Mouse (Mus musculus): ENCODE results near the gene Smc4. TPM values are rescaled to one million over a fixed set of nuclear protein-coding genes. Genes with fewer than 3 reads are reported as not detected.

Gene Smc4
- polyA plus RNA-seq, 1 experiment from 2014 or later: 22.1 TPM

- H3K36me3 ChIP-seq (ENCODE audit: control insufficient read depth, insufficient read depth, low read length): no peaks in the 10 kb centered on the region
- H3K9ac ChIP-seq (replicated peaks; ENCODE audit: low read depth, low read length): no peak overlapping the region
- WGBS: 93% methylated on average over 7 of the region's 7 CpGs
- H3K4me1 ChIP-seq (ENCODE audit: control insufficient read depth, insufficient read depth, low read length): no peaks in the 10 kb centered on the region
- H3K27ac ChIP-seq (ENCODE audit: low read depth, low read length): no peak overlapping the region
- no peaks in the 10 kb centered on the region for H3K27me3 ChIP-seq (ENCODE audit: control insufficient read depth, insufficient read depth, low read length)
- no peak overlapping the region for H3K4me2 ChIP-seq (ENCODE audit: low read depth, low read length)
- no peaks in the 10 kb centered on the region for H3K9me3 ChIP-seq (ENCODE audit: control insufficient read depth, low read length)
- no peak overlapping the region for H3K4me3 ChIP-seq (ENCODE audit: low read depth, low read length)
- ATAC-seq (ENCODE audit: low read depth): no peak
These were observed 50.4 kb downstream of the Smc4 start for GRCm38 (mm10) chr3:69054760-69055432.

- H3K9me3 ChIP-seq (ENCODE audit: control insufficient read depth, low read length): no peaks in the 10 kb centered on the region
- H3K36me3 ChIP-seq (ENCODE audit: control insufficient read depth, insufficient read depth, low read length): no peaks in the 10 kb centered on the region
- H3K4me1 ChIP-seq (ENCODE audit: control insufficient read depth, insufficient read depth, low read length): no peaks in the 10 kb centered on the region
- ATAC-seq (ENCODE audit: low read depth): no peak
- 89% methylated on average over 3 of the region's 3 CpGs for whole genome bisulfite sequencing
- no peak overlapping the region for H3K27ac ChIP-seq (ENCODE audit: low read depth, low read length)
- H3K27me3 ChIP-seq (ENCODE audit: control insufficient read depth, insufficient read depth, low read length): no peaks in the 10 kb centered on the region
- H3K4me2 ChIP-seq (ENCODE audit: low read depth, low read length): no peak overlapping the region
- no peak overlapping the region for H3K4me3 ChIP-seq (ENCODE audit: low read depth, low read length)
- H3K9ac ChIP-seq (replicated peaks; ENCODE audit: low read depth, low read length): no peak overlapping the region
These were observed 51.3 kb downstream of the Smc4 start for GRCm38 (mm10) chr3:69055871-69056270.

DNA sequence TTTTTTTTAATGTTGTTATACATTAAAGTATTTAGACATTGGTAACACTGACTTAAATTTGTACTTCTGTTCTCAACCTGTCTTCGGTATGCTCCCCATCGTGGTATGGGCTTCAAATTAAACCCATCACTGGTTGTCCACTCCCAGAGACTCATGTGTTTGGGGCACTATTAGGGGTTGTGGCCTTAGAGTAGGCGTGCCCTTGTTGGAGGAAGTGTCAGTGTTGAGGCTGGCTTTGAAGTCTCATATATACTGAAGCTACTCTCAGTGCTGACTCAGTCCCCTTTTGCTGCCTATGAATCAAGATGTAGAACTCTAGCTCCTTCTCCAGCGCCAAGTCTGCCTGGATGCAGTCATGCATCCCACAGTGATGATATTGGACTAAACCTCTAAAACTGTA is 56.1 kb downstream of the Smc4 start:
- Histone ChIP-seq H3K4me1 (ENCODE audit: control insufficient read depth, insufficient read depth, low read length) (no peaks in the 10 kb centered on the region), H3K27ac (ENCODE audit: low read depth, low read length) (no peak overlapping the region), H3K4me2 (ENCODE audit: low read depth, low read length) (no peak overlapping the region), H3K4me3 (ENCODE audit: low read depth, low read length) (no peak overlapping the region), H3K36me3 (ENCODE audit: control insufficient read depth, insufficient read depth, low read length) (no peaks in the 10 kb centered on the region), H3K27me3 (ENCODE audit: control insufficient read depth, insufficient read depth, low read length) (no peaks in the 10 kb centered on the region), H3K9ac (replicated peaks; ENCODE audit: low read depth, low read length) (no peak overlapping the region), H3K9me3 (ENCODE audit: control insufficient read depth, low read length) (no peaks in the 10 kb centered on the region)
- ATAC-seq (ENCODE audit: low read depth): no peak
- 97% methylated on average over 4 of the region's 4 CpGs for WGBS

GRCm38 (mm10) chr3:69062764-69063163 is 58.2 kb downstream of the Smc4 start:
- Histone ChIP-seq H3K36me3 (ENCODE audit: control insufficient read depth, insufficient read depth, low read length) (no peaks in the 10 kb centered on the region), H3K27ac (ENCODE audit: low read depth, low read length) (no peak overlapping the region), H3K4me2 (ENCODE audit: low read depth, low read length) (no peak overlapping the region), H3K9me3 (ENCODE audit: control insufficient read depth, low read length) (no peaks in the 10 kb centered on the region), H3K27me3 (ENCODE audit: control insufficient read depth, insufficient read depth, low read length) (no peaks in the 10 kb centered on the region), H3K4me1 (ENCODE audit: control insufficient read depth, insufficient read depth, low read length) (no peaks in the 10 kb centered on the region), H3K9ac (replicated peaks; ENCODE audit: low read depth, low read length) (no peak overlapping the region), H3K4me3 (ENCODE audit: low read depth, low read length) (no peak overlapping the region)
- 89% methylated on average over 1 of the region's 1 CpGs for WGBS
- ATAC-seq (ENCODE audit: low read depth): no peak

GRCm38 (mm10) chr3:69064005-69064404 is 59.5 kb downstream of the Smc4 start:
- Histone ChIP-seq H3K4me2 (ENCODE audit: low read depth, low read length) (no peak overlapping the region), H3K9me3 (ENCODE audit: control insufficient read depth, low read length) (no peaks in the 10 kb centered on the region), H3K36me3 (ENCODE audit: control insufficient read depth, insufficient read depth, low read length) (no peaks in the 10 kb centered on the region), H3K4me1 (ENCODE audit: control insufficient read depth, insufficient read depth, low read length) (no peaks in the 10 kb centered on the region), H3K9ac (replicated peaks; ENCODE audit: low read depth, low read length) (no peak overlapping the region), H3K27me3 (ENCODE audit: control insufficient read depth, insufficient read depth, low read length) (no peaks in the 10 kb centered on the region), H3K27ac (ENCODE audit: low read depth, low read length) (no peak overlapping the region), H3K4me3 (ENCODE audit: low read depth, low read length) (no peak overlapping the region)
- ATAC-seq (ENCODE audit: low read depth): no peak
- 64% methylated on average over 1 of the region's 1 CpGs for WGBS

MicroRNAs encoded within 50 kb of the gene (microRNA counts, 519-probe panel; counts per million panel counts)
- 5,862 counts per million, percentile 85 among the panel's probes with 10 or more counts for microRNA mmu-miR-15b

Small RNA genes within 50 kb of the gene (microRNA-seq; reads per million reads assigned to microRNA genes)
- 942 reads per million, percentile 77 among the genes with 10 or more reads in this experiment for gene Mir15b
- 447 reads per million, percentile 68 among the genes with 10 or more reads in this experiment for gene Mir16-2

Other genes with a start within 250 kb of the Smc4 start
- gene 1110032F04Rik, start 135.2 kb upstream of the Smc4 start, polyA plus RNA-seq (2014; fragmentation: Nextera tagmentation; extraction: Ambion mirVana): 4.9 and 5.3 TPM in 2 replicates
- 8.0 and 10.8 TPM in 2 replicates for gene Ift80, start 168 bp upstream of the Smc4 start, polyA plus RNA-seq (2014; fragmentation: Nextera tagmentation; extraction: Ambion mirVana)
- gene Trim59, start 40.0 kb downstream of the Smc4 start, polyA plus RNA-seq (2014; fragmentation: Nextera tagmentation; extraction: Ambion mirVana): 28.0 and 35.7 TPM in 2 replicates
- 38.1 and 40.3 TPM in 2 replicates for gene Kpna4, start 122.4 kb downstream of the Smc4 start, polyA plus RNA-seq (2014; fragmentation: Nextera tagmentation; extraction: Ambion mirVana)
- not detected in 2 replicates for gene Arl14, start 217.7 kb downstream of the Smc4 start, polyA plus RNA-seq (2014; fragmentation: Nextera tagmentation; extraction: Ambion mirVana)

Data from neural tube, embryonic 14.5 days (tissue).